Mouse (Mus musculus) thymus, postnatal 4 days (tissue): ENCODE measurements at regions not wholly inside any gene's neighbourhood (a gene's known extent, or its start where the extent isn't known, plus 50 kb on each side); places are given as distances from the start of the nearest gene placed in this dataset.
"Not testable (repeated sequence)": the region's sequence is repeated elsewhere in the genome, so short reads cannot be mapped to it uniquely, and the experiment has no call there.

Experiments
- DNase-seq: peaks from one replicate; pipeline ENCODE4 v3.0.0; 2021

GRCm38 (mm10) chr17:62286086-62287080 lies 594.7 kb downstream of the Efna5 start:
- no peak for DNase-seq

GRCm38 (mm10) chr17:62280201-62280600 lies 600.9 kb downstream of the Efna5 start:
- DNase-seq, result no peak

- DNase-seq, result no peak
These were observed 609.7 kb downstream of the Efna5 start for GRCm38 (mm10) chr17:62271399-62271798.

GRCm38 (mm10) chr17:62269279-62269678 lies 611.8 kb downstream of the Efna5 start:
- no peak for DNase-seq

GRCm38 (mm10) chr17:62253448-62253847 lies 627.7 kb downstream of the Efna5 start:
- DNase-seq, result no peak

GRCm38 (mm10) chr17:62248011-62248410 lies 633.1 kb downstream of the Efna5 start:
- no peak for DNase-seq

- DNase-seq, result peak; percentile 11
These were observed 634.5 kb downstream of the Efna5 start for GRCm38 (mm10) chr17:62246650-62247049.

GRCm38 (mm10) chr17:62230939-62231338 lies 650.2 kb downstream of the Efna5 start:
- no peak for DNase-seq

GRCm38 (mm10) chr17:62210441-62211025 lies 670.6 kb downstream of the Efna5 start:
- no peak for DNase-seq

GRCm38 (mm10) chr17:62202658-62203057 lies 678.5 kb downstream of the Efna5 start:
- DNase-seq, result no peak

- no peak for DNase-seq
These were observed 680.6 kb downstream of the Efna5 start for GRCm38 (mm10) chr17:62200491-62200890.

- DNase-seq, result no peak
These were observed 681.6 kb downstream of the Efna5 start for GRCm38 (mm10) chr17:62199559-62199958.

GRCm38 (mm10) chr17:62178612-62179210 lies 702.4 kb downstream of the Efna5 start:
- no peak for DNase-seq

- DNase-seq, result no peak
These were observed 704.8 kb downstream of the Efna5 start for GRCm38 (mm10) chr17:62176336-62176735.

GRCm38 (mm10) chr17:62172305-62172704 lies 708.8 kb downstream of the Efna5 start:
- DNase-seq, result no peak

GRCm38 (mm10) chr17:62171532-62171931 lies 709.6 kb downstream of the Efna5 start:
- no peak for DNase-seq

- DNase-seq, result no peak
These were observed 719.7 kb downstream of the Efna5 start for GRCm38 (mm10) chr17:62161457-62161856.

GRCm38 (mm10) chr17:62160301-62160700 lies 720.8 kb downstream of the Efna5 start:
- DNase-seq, result no peak

- no peak for DNase-seq
These were observed 746.1 kb downstream of the Efna5 start for GRCm38 (mm10) chr17:62135050-62135449.

GRCm38 (mm10) chr17:62111703-62112102 lies 769.4 kb downstream of the Efna5 start:
- not testable (repeated sequence) for DNase-seq

GRCm38 (mm10) chr17:62109052-62109451 lies 772.1 kb downstream of the Efna5 start:
- DNase-seq, result no peak

- no peak for DNase-seq
These were observed 797.8 kb downstream of the Efna5 start for GRCm38 (mm10) chr17:62083281-62083680.

GRCm38 (mm10) chr17:62077604-62078003 lies 803.5 kb downstream of the Efna5 start:
- DNase-seq, result no peak

GRCm38 (mm10) chr17:62064939-62065338 lies 816.2 kb downstream of the Efna5 start:
- DNase-seq, result no peak
